Mouse (Mus musculus) forebrain, postnatal 0 days (tissue): ENCODE data around the gene Gm8978. TPM values are rescaled to one million over a fixed set of nuclear protein-coding genes. Genes with fewer than 3 reads are reported as not detected.
"Not testable (repeated sequence)": the region's sequence is repeated elsewhere in the genome, so short reads cannot be mapped to it uniquely, and the experiment has no call there.

ENCODE experiments used
- ATAC-seq: fragments of 200-750 bp; cut with Nextera tagmentation; 2 replicates; pipeline ENCODE4 v1.8.0; 2017; ENCODE audit warnings: mild to moderate bottlenecking, moderate library complexity
- DNase-seq: peaks from one replicate; pipeline ENCODE4 v3.0.0-alpha.2; 2015
- H3K27ac ChIP-seq: fragments of 300-500 bp; sonication (generic); 2 replicates; pipeline ENCODE4 v1.5.1; 2014; ENCODE audit warnings: low read depth, mild to moderate bottlenecking, antibody characterized with exemption, low read length, moderate library complexity, mixed read lengths
- H3K27me3 ChIP-seq: fragments of 300-500 bp; sonication (generic); 2 replicates; pipeline ENCODE4 v1.6.1; 2014; ENCODE audit warnings: mild to moderate bottlenecking, low read length, mixed read lengths; ENCODE audit not compliant: insufficient read depth
- H3K36me3 ChIP-seq: fragments of 300-500 bp; sonication (generic); 2 replicates; pipeline ENCODE4 v1.6.1; 2014; ENCODE audit warnings: mild to moderate bottlenecking, moderate library complexity; ENCODE audit not compliant: insufficient read depth
- H3K4me1 ChIP-seq: fragments of 300-500 bp; sonication (generic); 2 replicates; pipeline ENCODE4 v1.6.1; 2014; ENCODE audit warnings: antibody characterized with exemption; ENCODE audit not compliant: insufficient read depth
- H3K4me2 ChIP-seq: fragments of 300-500 bp; sonication (generic); 2 replicates; pipeline ENCODE4 v1.6.1; 2014; ENCODE audit warnings: low read depth, mild to moderate bottlenecking, moderate library complexity
- H3K4me3 ChIP-seq: fragments of 300-500 bp; sonication (generic); 2 replicates; pipeline ENCODE4 v1.5.1; 2014; ENCODE audit warnings: low read depth, low read length, mixed read lengths
- H3K9ac ChIP-seq: fragments of 300-500 bp; sonication (generic); 2 replicates; pipeline ENCODE4 v1.6.1; 2014; ENCODE audit warnings: mild to moderate bottlenecking
- H3K9me3 ChIP-seq: fragments of 300-500 bp; sonication (generic); 2 replicates; pipeline ENCODE4 v1.6.1; 2016; ENCODE audit warnings: low read length
- WGBS: fragments of 180-500 bp; shearing (Covaris S2); extraction: QIAGEN DNeasy Blood & Tissue Kit; methylation state at CpG from one replicate; pipeline ENCODE4 v1.1.7; 2014; 5-methylcytosine and 5-hydroxymethylcytosine counted together
- microRNA-seq, 2 experiments: library from miRNA; unstranded; fragments of <30 nt; microRNA quantifications; one replicate each; pipeline ENCODE4; 2016
- polyA plus RNA-seq: library from polyadenylated mRNA; unstranded; fragments of >200 nt; fragmentation: Nextera tagmentation; extraction: Ambion mirVana; gene quantifications from 2 replicates; pipeline ENCODE4 v1.2.1, GENCODE M21; 2015
- total RNA-seq: library from RNA; depleted of rRNA; stranded (reverse); fragments of >200 nt; gene quantifications from 2 replicates; pipeline ENCODE4 v1.2.3, GENCODE M21; 2014; rRNA removed

The Gm8978 gene
- not detected in 2 replicates for total RNA-seq
- polyA plus RNA-seq = not detected in 2 replicates

DNA sequence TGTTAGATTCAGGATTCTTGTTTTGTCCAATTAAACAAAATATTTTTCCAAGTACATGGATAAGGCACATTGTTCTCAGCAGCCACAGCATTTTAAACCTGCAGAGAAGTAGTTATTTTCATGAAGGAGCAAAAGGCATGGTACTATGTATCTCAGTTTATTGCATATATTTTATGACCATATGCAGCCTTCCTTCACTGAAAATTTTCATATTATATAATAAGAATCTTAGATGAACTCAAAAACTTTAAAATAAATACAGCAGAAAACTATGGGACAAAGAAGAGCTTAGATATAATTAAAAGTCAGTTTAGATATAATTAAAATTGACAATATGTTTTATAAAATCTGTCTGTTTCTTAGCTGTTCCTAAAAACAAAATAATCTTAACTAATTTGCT lies at the start of gene Gm8978:
TSS of gene Gm8978 (minus strand) at position 101 of the 400 bp plus-strand sequence.
- H3K9ac ChIP-seq, H3K4me2 ChIP-seq, DNase-seq, H3K9me3 ChIP-seq, ATAC-seq, H3K27ac ChIP-seq, H3K4me1 ChIP-seq, H3K4me3 ChIP-seq, H3K27me3 ChIP-seq, H3K36me3 ChIP-seq: not testable (repeated sequence)

GRCm38 (mm10) chr19:33589626-33590302 lies 35.3 kb downstream of the Gm8978 start:
- peak; percentile 99 for ATAC-seq
- Histone ChIP-seq H3K4me3 (peak overlapping the region; percentile 33), H3K27ac (0 out of 2 replicates have a peak overlapping the region, but pooled peaks have one; percentile 45), H3K4me2 (peak overlapping the region; percentile 50), H3K9ac (peak overlapping the region; percentile 58)
- 3% methylated on average over 10 of the region's 38 CpGs for WGBS
- not testable (repeated sequence) for H3K27me3 ChIP-seq, H3K9me3 ChIP-seq, H3K4me1 ChIP-seq, H3K36me3 ChIP-seq
- DNase-seq = peak; percentile 82

DNA sequence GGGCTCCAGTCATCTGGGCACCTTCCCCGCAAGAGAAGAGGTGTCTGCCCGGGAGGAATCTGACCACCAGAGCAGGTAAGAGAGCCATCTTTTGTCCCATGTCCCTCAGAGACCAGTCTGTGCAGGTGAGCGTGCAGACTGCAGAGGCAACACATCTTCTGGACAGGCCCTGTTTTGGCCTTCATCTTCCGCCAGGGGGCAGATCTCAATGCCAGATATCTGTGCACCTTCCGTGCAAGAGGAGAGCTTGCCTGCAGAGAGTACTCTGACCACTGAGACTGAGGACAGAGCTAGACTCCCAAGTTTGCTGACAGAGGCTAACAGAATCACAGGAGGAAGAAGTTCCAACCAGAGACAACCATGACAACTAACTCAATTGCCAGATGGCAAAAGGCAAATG lies 56.5 kb downstream of the Gm8978 start:
- not testable (repeated sequence) for H3K36me3 ChIP-seq, H3K9ac ChIP-seq, ATAC-seq, H3K4me1 ChIP-seq, DNase-seq, H3K4me3 ChIP-seq, H3K27ac ChIP-seq, H3K27me3 ChIP-seq, H3K4me2 ChIP-seq, H3K9me3 ChIP-seq
- 86% methylated on average over 5 of the region's 5 CpGs for WGBS

Small RNA genes within 50 kb of the gene (microRNA-seq; reads per million reads assigned to microRNA genes)
- 0 reads per million in 2 experiments for gene Gm27440

Other genes starting within 250 kb of the Gm8978 start
- 1.5 and 2.5 TPM in 2 replicates for gene Rnls, start 233.0 kb downstream of the Gm8978 start, total RNA-seq
- gene Rnls, start 233.0 kb downstream of the Gm8978 start, polyA plus RNA-seq = 7.4 and 8.7 TPM in 2 replicates
- gene Lipo4, start 107.5 kb downstream of the Gm8978 start, total RNA-seq = not detected in 2 replicates
- gene Lipo4, start 107.5 kb downstream of the Gm8978 start, polyA plus RNA-seq = not detected in 2 replicates
- gene Lipo2, start 126.1 kb upstream of the Gm8978 start, total RNA-seq = 0.38 and 2.0 TPM in 2 replicates
- 0.43 and 1.2 TPM in 2 replicates for gene Lipo2, start 126.1 kb upstream of the Gm8978 start, polyA plus RNA-seq
- gene Lipo3, start 136.7 kb upstream of the Gm8978 start, total RNA-seq = 9.5 and 15.8 TPM in 2 replicates
- gene Lipo3, start 136.7 kb upstream of the Gm8978 start, polyA plus RNA-seq = 10.8 and 13.6 TPM in 2 replicates
- not detected in 2 replicates for gene Lipo1, start 162.2 kb upstream of the Gm8978 start, total RNA-seq
- gene Lipo1, start 162.2 kb upstream of the Gm8978 start, polyA plus RNA-seq = not detected in 2 replicates